Mouse (Mus musculus): ENCODE measurements at regions not wholly inside any gene's neighbourhood (a gene's known extent, or its start where the extent isn't known, plus 50 kb on each side); places are given as distances from the start of the nearest gene placed in this dataset.

- TF ChIP-seq MAFK (IDR thresholded peaks at IDR 0.05; ENCODE audit: insufficient read depth, low read depth, low read length) (no peak), ZC3H11A (IDR thresholded peaks at IDR 0.05; ENCODE audit: borderline replicate concordance, low read depth, low read length) (no peak)
Observed at GRCm38 (mm10) chr13:112152614-112153550, 135.4 kb upstream of the Ankrd55 start.

Measured in ES-E14 (cell line).